Mouse (Mus musculus): ENCODE data around the gene Jpt1. TPM values are rescaled to one million over a fixed set of nuclear protein-coding genes. Genes with fewer than 3 reads are reported as not detected.
"Not testable (repeated sequence)": the region's sequence is repeated elsewhere in the genome, so short reads cannot be mapped to it uniquely, and the experiment has no call there.

The Jpt1 gene
- total RNA-seq, 2 experiments from 2014 or later = 158 to 161 TPM

- peak; percentile 77 to 81 for DNase-seq (ENCODE audit: extremely low spot score in 1 of 2, low spot score in 2 of 2)
- TF ChIP-seq CTCF (IDR thresholded peaks at IDR 0.05) = peak; percentile 98
- intact Hi-C loops (cut with DNase I) = loop anchor here (2.0 to 10.0 kb wide), 3 partner anchors 53 to 231 kb away; partner anchors contain the start of genes Gga3, Mrps7 and Sumo2
- peak overlapping the region; percentile 88 for H3K27ac ChIP-seq
- no peak overlapping the region for H3K4me3 ChIP-seq
Measured at GRCm38 (mm10) chr11:115483726-115484125, 30.5 kb downstream of the Jpt1 start.

- TF ChIP-seq CTCF (IDR thresholded peaks at IDR 0.05) = no peak
- no peak for DNase-seq (ENCODE audit: extremely low spot score in 1 of 2, low spot score in 2 of 2)
- intact Hi-C loops (cut with DNase I) = loop anchor here (2.0 to 10.0 kb wide), 3 partner anchors 54 to 232 kb away; partner anchors contain the start of genes Gga3, Mrps7 and Sumo2
- H3K27ac ChIP-seq = peak overlapping the region; percentile 88
- no peak overlapping the region for H3K4me3 ChIP-seq
Measured at GRCm38 (mm10) chr11:115483278-115483677, 30.9 kb downstream of the Jpt1 start.

- Histone ChIP-seq H3K4me3 (no peak overlapping the region), H3K27ac (peak overlapping the region; percentile 88)
- intact Hi-C loops (cut with DNase I) = loop anchor here (2.0 to 10.0 kb wide), 3 partner anchors 55 to 233 kb away; partner anchors contain the start of genes Gga3, Mrps7 and Sumo2
- no peak for TF ChIP-seq CTCF (IDR thresholded peaks at IDR 0.05)
- DNase-seq (ENCODE audit: extremely low spot score in 1 of 2, low spot score in 2 of 2) = peak in 1 of 2 experiments; percentile 52
Measured at GRCm38 (mm10) chr11:115481553-115482259, 32.5 kb downstream of the Jpt1 start.

GRCm38 (mm10) chr11:115478296-115478938, 35.8 kb downstream of the Jpt1 start:
- Histone ChIP-seq H3K27ac (peak overlapping the region; percentile 21; the same call in 1 of the 2 replicates), H3K4me3 (no peak overlapping the region)
- TF ChIP-seq CTCF (IDR thresholded peaks at IDR 0.05) = no peak
- no peak for DNase-seq (ENCODE audit: extremely low spot score in 1 of 2, low spot score in 2 of 2)
- intact Hi-C loops (cut with DNase I) = no loop called here

- H3K4me3 ChIP-seq; DNase-seq (ENCODE audit: extremely low spot score in 1 of 2, low spot score in 2 of 2); intact Hi-C loops (cut with DNase I); H3K27ac ChIP-seq: not testable (repeated sequence)
Measured at GRCm38 (mm10) chr11:115477388-115477787, 36.8 kb downstream of the Jpt1 start.

GRCm38 (mm10) chr11:115476630-115477029, 37.6 kb downstream of the Jpt1 start:
- DNase-seq (ENCODE audit: extremely low spot score in 1 of 2, low spot score in 2 of 2); H3K27ac ChIP-seq; intact Hi-C loops (cut with DNase I): not testable (repeated sequence)
- peak overlapping the region; percentile 60; the same call in 1 of the 2 replicates for H3K4me3 ChIP-seq

GRCm38 (mm10) chr11:115475758-115476237, 38.4 kb downstream of the Jpt1 start:
- DNase-seq (ENCODE audit: extremely low spot score in 1 of 2, low spot score in 2 of 2) = no peak
- TF ChIP-seq CTCF (IDR thresholded peaks at IDR 0.05) = no peak
- Histone ChIP-seq H3K4me3 (peak overlapping the region; percentile 60), H3K27ac (peak overlapping the region; percentile 59; the same call in 1 of the 2 replicates)
- intact Hi-C loops (cut with DNase I) = loop anchor here (2.0 kb wide), 1 partner anchor 55 kb away; the partner anchor contains the start of gene Kctd2

GRCm38 (mm10) chr11:115475025-115475757, 39.0 kb downstream of the Jpt1 start, which contains the start of gene Armc7:
Armc7 (plus strand) TSS chr11:115475667.
- DNase-seq (ENCODE audit: extremely low spot score in 1 of 2, low spot score in 2 of 2) = peak; percentile 93
- Histone ChIP-seq H3K4me3 (peak within 1 kb of the TSS; percentile 60), H3K27ac (peak within 1 kb of the TSS; percentile 92)
- no peak for TF ChIP-seq CTCF (IDR thresholded peaks at IDR 0.05)
- intact Hi-C loops (cut with DNase I) = loop anchor here (2.0 kb wide), 1 partner anchor 54 kb away; the partner anchor contains the start of gene Kctd2

GRCm38 (mm10) chr11:115473626-115474275, 40.4 kb downstream of the Jpt1 start:
- Histone ChIP-seq H3K4me3 (no peak overlapping the region), H3K27ac (peak overlapping the region; percentile 92)
- peak; percentile 93 to 98 for DNase-seq (ENCODE audit: extremely low spot score in 1 of 2, low spot score in 2 of 2)
- intact Hi-C loops (cut with DNase I) = loop anchor here (1.0 to 2.0 kb wide), 3 partner anchors 45 to 114 kb away; partner anchors contain the start of gene Kctd2
- no peak; the same call in none of the 2 replicates for TF ChIP-seq CTCF (IDR thresholded peaks at IDR 0.05)

GRCm38 (mm10) chr11:115472183-115472582, 42.0 kb downstream of the Jpt1 start:
- intact Hi-C loops (cut with DNase I) = no loop called here
- DNase-seq (ENCODE audit: extremely low spot score in 1 of 2, low spot score in 2 of 2) = no peak
- Histone ChIP-seq H3K4me3 (no peak overlapping the region), H3K27ac (no peak overlapping the region)
- no peak for TF ChIP-seq CTCF (IDR thresholded peaks at IDR 0.05)

GRCm38 (mm10) chr11:115467217-115467618, 47.0 kb downstream of the Jpt1 start:
- TF ChIP-seq CTCF (IDR thresholded peaks at IDR 0.05) = no peak
- Histone ChIP-seq H3K4me3 (no peak overlapping the region), H3K27ac (no peak overlapping the region)
- no peak for DNase-seq (ENCODE audit: extremely low spot score in 1 of 2, low spot score in 2 of 2)
- intact Hi-C loops (cut with DNase I) = no loop called here

Measured in left cerebral cortex, adult 2 months (tissue).